Mouse (Mus musculus) spleen, adult 12 weeks (tissue): ENCODE measurements around the gene Khdrbs2.

Source experiments
- DNase-seq: peaks from one replicate; pipeline ENCODE4 v3.0.0; 2022; ENCODE audit warnings: low spot score

Khdrbs2 gene

GRCm38 (mm10) chr1:32172506-32173239 lies at the start of gene Khdrbs2:
TSS of gene Khdrbs2 (plus strand) at chr1:32172714.
- no peak for DNase-seq

GRCm38 (mm10) chr1:32174566-32174965 lies 2.1 kb downstream of the Khdrbs2 start:
- DNase-seq = no peak

- DNase-seq = no peak
Observed at GRCm38 (mm10) chr1:32199664-32200260, 27.2 kb downstream of the Khdrbs2 start.

- no peak for DNase-seq
Observed at GRCm38 (mm10) chr1:32248443-32248842, 75.9 kb downstream of the Khdrbs2 start.

GRCm38 (mm10) chr1:32249602-32250001 lies 77.1 kb downstream of the Khdrbs2 start:
- DNase-seq = no peak

- no peak for DNase-seq
Observed at GRCm38 (mm10) chr1:32250337-32250736, 77.8 kb downstream of the Khdrbs2 start.

GRCm38 (mm10) chr1:32258942-32259341 lies 86.4 kb downstream of the Khdrbs2 start:
- no peak for DNase-seq

GRCm38 (mm10) chr1:32270519-32270918 lies 98.0 kb downstream of the Khdrbs2 start:
- DNase-seq = no peak

- no peak for DNase-seq
Observed at GRCm38 (mm10) chr1:32294702-32295101, 122.2 kb downstream of the Khdrbs2 start.

- no peak for DNase-seq
Observed at GRCm38 (mm10) chr1:32301391-32301790, 128.9 kb downstream of the Khdrbs2 start.

GRCm38 (mm10) chr1:32309074-32309473 lies 136.6 kb downstream of the Khdrbs2 start:
- DNase-seq = no peak

GRCm38 (mm10) chr1:32309637-32310036 lies 137.1 kb downstream of the Khdrbs2 start:
- no peak for DNase-seq

- DNase-seq = no peak
Observed at GRCm38 (mm10) chr1:32339108-32339507, 166.6 kb downstream of the Khdrbs2 start.

GRCm38 (mm10) chr1:32347538-32347937 lies 175.0 kb downstream of the Khdrbs2 start:
- no peak for DNase-seq

GRCm38 (mm10) chr1:32352076-32352475 lies 179.6 kb downstream of the Khdrbs2 start:
- DNase-seq = no peak

- DNase-seq = no peak
Observed at GRCm38 (mm10) chr1:32363539-32363938, 191.0 kb downstream of the Khdrbs2 start.

- DNase-seq = no peak
Observed at GRCm38 (mm10) chr1:32397553-32397952, 225.0 kb downstream of the Khdrbs2 start.

GRCm38 (mm10) chr1:32407651-32408050 lies 235.1 kb downstream of the Khdrbs2 start:
- no peak for DNase-seq

- no peak for DNase-seq
Observed at GRCm38 (mm10) chr1:32428410-32428809, 255.9 kb downstream of the Khdrbs2 start.

- DNase-seq = no peak
Observed at GRCm38 (mm10) chr1:32429493-32429892, 257.0 kb downstream of the Khdrbs2 start.

GRCm38 (mm10) chr1:32430516-32430915 lies 258.0 kb downstream of the Khdrbs2 start:
- no peak for DNase-seq

GRCm38 (mm10) chr1:32433118-32433517 lies 260.6 kb downstream of the Khdrbs2 start:
- no peak for DNase-seq

- DNase-seq = no peak
Observed at GRCm38 (mm10) chr1:32443927-32444326, 271.4 kb downstream of the Khdrbs2 start.

- no peak for DNase-seq
Observed at GRCm38 (mm10) chr1:32463103-32463516, 290.6 kb downstream of the Khdrbs2 start.
